ENCODE assay signal across 23 mouse cellular contexts in the genomic region with DNA sequence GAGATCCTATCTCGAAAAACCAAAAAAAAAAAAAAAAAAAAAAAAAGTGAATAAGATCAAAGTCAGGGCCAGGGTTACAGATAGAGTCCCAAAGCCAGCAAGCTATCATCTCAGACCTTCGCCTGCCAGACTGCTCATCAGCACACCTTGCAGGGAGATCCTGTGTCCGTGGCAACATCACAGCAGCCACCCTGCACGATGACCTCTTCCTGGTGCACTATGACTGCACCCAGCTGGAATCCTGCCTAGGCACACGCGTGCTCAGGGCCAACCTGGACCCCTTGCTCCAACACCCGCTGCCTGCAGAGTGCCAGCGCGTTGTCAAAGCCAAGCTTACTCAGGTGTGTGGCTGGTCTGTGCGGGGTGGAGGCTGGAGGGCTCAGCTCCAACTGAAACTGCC. TPM values are rescaled to one million over a fixed set of nuclear protein-coding genes. Genes with fewer than 3 reads are reported as not detected.
"Had no signal": no experiment of that assay in that cellular context is flagged by ENCODE, and none has a peak within 500 bp of the region (broad histone marks: within the 10 kb centered on the region; RNA-seq: fewer than 3 reads in every experiment).

No protein-coding gene starts in this region.

- DNase-seq: liver, postnatal 0 days; lung, adult 2 months; lung, postnatal 14 days; retina, postnatal 1 day; right cerebral cortex, adult 18-20 months; right cerebral cortex, postnatal 25 days; right cerebral cortex, postnatal 4 days; spleen, adult 18-20 months; thymus, adult 18-20 months; thymus, postnatal 14 days; thymus, postnatal 36 days had no signal

- H3K4me2 ChIP-seq: lung, embryonic 15.5 days; midbrain, embryonic 11.5 days; midbrain, embryonic 13.5 days; midbrain, embryonic 15.5 days; neural tube, embryonic 13.5 days; neural tube, embryonic 15.5 days had no signal

- H3K27me3 ChIP-seq: lung, embryonic 15.5 days; midbrain, embryonic 13.5 days; midbrain, embryonic 15.5 days; neural tube, embryonic 13.5 days; neural tube, embryonic 15.5 days had no signal

- H3K4me3 ChIP-seq: lung, embryonic 15.5 days; megakaryocyte, embryonic 14.5 days; midbrain, embryonic 13.5 days; midbrain, embryonic 15.5 days; neural tube, embryonic 13.5 days; neural tube, embryonic 15.5 days had no signal

- H3K36me3 ChIP-seq: lung, embryonic 15.5 days; midbrain, embryonic 13.5 days; midbrain, embryonic 15.5 days; neural tube, embryonic 13.5 days; neural tube, embryonic 15.5 days had no signal

RNA-seq across cellular contexts. Expression of gene Mslnl, which starts 8.5 kb away (rescaled TPM):
- total RNA-seq: megakaryocyte progenitor cell, adult 5-6 weeks; midbrain, postnatal 0 days; monocyte, adult 5-6 weeks had no signal
- polyA plus RNA-seq: liver, postnatal 0 days; macrophage; midbrain, embryonic 11.5 days; midbrain, embryonic 13.5 days; midbrain, embryonic 15.5 days; midbrain, postnatal 0 days; neural tube, embryonic 13.5 days; neural tube, embryonic 15.5 days; stomach, embryonic 14.5 days had no signal

RNA-seq across cellular contexts. Expression of gene Msln, which starts 9.9 kb away (rescaled TPM):
- total RNA-seq: megakaryocyte progenitor cell, adult 5-6 weeks; monocyte, adult 5-6 weeks had no signal
- polyA plus RNA-seq: macrophage; midbrain, embryonic 11.5 days; midbrain, embryonic 13.5 days had no signal

RNA-seq across cellular contexts. Expression of gene Gng13, which starts 27.3 kb away (rescaled TPM):
- total RNA-seq: megakaryocyte progenitor cell, adult 5-6 weeks; monocyte, adult 5-6 weeks had no signal
- polyA plus RNA-seq: lung, adult 2 months; macrophage had no signal
